Mouse (Mus musculus) G1E (cell line): ENCODE measurements at regions not wholly inside any gene's neighbourhood (a gene's known extent, or its start where the extent isn't known, plus 50 kb on each side); places are given as distances from the start of the nearest gene placed in this dataset.

ENCODE experiments used
- CTCF ChIP-seq: IDR thresholded peaks from 2 replicates; pipeline ENCODE4 v1.5.1; 2012; ENCODE audit warnings: low read depth, low read length, inconsistent platforms, mixed read lengths
- GATA1 ChIP-seq: IDR thresholded peaks from 2 replicates; pipeline ENCODE4 v1.6.1; 2012; ENCODE audit warnings: borderline replicate concordance, low read length, inconsistent platforms, mixed read lengths
- GATA2 ChIP-seq: IDR thresholded peaks from 2 replicates; pipeline ENCODE4 v1.6.1; 2012; ENCODE audit warnings: low read depth, low read length, inconsistent platforms, borderline replicate concordance
- POLR2AphosphoS5 ChIP-seq: IDR thresholded peaks from 2 replicates; pipeline ENCODE4 v1.6.1; 2012; ENCODE audit warnings: low read depth, low read length, inconsistent platforms; ENCODE audit not compliant: insufficient replicate concordance
- TAL1 ChIP-seq: conservative IDR thresholded peaks from 2 replicates; pipeline ENCODE4 v1.6.1; 2012; ENCODE audit warnings: low read depth, low read length, inconsistent platforms, mixed read lengths

- no peak for TF ChIP-seq CTCF
- TF ChIP-seq POLR2AphosphoS5 = no peak
- no peak for TF ChIP-seq GATA1
- no peak for TF ChIP-seq GATA2
- TF ChIP-seq TAL1 = no peak
These were observed 57.9 kb upstream of the Ppara start for GRCm38 (mm10) chr15:85676871-85677270.
